Mouse (Mus musculus) urinary bladder, postnatal 14 days (tissue): ENCODE measurements at regions not wholly inside any gene's neighbourhood (a gene's known extent, or its start where the extent isn't known, plus 50 kb on each side); places are given as distances from the start of the nearest gene placed in this dataset.
"Not testable (repeated sequence)": the region's sequence is repeated elsewhere in the genome, so short reads cannot be mapped to it uniquely, and the experiment has no call there.

Experiments used
- DNase-seq: peaks from one replicate; pipeline ENCODE4 v3.0.0; 2021; ENCODE audit warnings: low spot score

- no peak for DNase-seq
Measured at GRCm38 (mm10) chr10:68956539-68956938, 194.7 kb upstream of the Rhobtb1 start.

DNA sequence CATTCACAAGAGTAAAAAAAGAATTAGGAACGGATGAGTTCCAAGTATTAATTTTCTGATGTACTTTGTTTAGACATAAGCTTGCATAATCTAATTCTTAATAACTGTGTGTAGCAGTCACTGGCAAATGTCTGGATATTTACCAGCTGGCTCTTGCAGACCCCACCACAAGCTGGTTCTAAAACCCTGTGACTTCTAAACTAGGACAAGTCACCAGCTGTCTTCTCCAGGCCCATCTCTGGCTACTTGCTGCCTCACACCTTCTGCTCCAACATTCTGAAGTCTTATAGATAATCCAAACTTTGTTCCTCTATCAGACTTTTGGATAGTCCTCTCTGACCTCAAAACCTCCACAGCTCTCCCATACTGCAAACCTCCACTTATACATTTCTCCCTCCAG lies 189.9 kb upstream of the Rhobtb1 start:
- DNase-seq: no peak

DNA sequence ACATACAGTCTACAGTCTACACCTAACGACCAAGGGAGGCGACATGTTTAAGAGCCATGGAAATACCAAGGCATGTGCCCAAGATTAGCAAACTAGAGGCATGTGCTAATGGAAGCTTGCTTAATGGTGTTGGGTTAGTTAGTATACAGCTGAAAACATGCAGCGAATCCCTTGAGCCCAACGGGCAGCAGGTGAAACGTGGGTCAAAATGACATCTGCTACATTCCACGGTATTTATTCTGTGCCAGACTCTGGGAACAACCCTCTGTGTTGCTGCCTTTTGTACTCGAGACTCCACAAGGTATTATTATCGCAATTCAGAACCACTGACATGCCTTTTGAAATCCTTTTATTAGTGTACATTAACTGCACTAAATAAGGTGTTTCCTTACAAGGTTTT lies 188.1 kb upstream of the Rhobtb1 start:
- DNase-seq: no peak

GRCm38 (mm10) chr10:68965271-68965670 lies 186.0 kb upstream of the Rhobtb1 start:
- DNase-seq: no peak

DNA sequence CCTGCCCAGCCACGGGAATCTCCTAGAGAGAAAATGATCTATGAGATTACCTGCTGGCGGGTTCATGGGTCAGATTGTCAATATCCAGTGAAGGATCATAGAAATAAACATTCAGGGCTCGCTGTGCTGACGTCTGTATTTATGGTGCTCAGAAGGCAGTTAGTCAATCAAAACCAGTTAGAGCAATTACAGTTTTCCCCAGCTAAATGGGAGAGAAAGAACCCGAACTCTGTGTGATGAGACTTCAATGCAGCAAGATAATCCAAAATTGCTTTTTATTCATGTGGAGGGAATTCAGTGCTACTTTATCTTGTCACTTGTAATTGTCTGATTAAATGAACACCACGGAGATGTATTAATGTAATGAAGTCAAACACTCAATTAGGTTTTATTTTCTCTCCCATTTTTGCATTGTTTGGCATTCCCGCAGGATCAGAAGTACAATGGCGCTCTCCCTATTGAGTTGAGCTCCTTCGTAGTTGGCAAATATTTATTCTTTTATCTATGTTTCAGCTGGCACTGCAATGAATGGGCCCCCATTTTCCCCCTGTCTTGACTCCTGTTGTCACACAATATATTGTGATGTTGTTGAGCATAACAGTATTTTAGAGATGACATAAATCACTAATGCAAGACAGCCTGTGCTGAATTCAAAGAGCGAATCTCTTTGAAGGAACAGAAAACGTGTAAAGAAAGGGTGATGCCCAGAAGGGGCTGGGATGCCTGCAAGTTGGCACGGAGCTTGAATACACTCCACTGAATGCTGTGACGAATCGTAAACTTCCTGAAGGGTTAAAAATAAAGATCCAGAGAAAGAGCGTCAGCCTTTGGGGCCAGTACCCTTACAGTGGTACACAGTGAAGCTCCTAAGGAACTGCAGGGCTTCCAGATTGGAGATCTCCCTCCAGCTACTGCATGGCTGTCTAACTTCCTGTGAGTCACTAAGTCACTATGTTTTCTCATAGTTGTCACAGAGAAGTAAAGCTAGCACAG lies 183.0 kb upstream of the Rhobtb1 start:
- DNase-seq: no peak

DNA sequence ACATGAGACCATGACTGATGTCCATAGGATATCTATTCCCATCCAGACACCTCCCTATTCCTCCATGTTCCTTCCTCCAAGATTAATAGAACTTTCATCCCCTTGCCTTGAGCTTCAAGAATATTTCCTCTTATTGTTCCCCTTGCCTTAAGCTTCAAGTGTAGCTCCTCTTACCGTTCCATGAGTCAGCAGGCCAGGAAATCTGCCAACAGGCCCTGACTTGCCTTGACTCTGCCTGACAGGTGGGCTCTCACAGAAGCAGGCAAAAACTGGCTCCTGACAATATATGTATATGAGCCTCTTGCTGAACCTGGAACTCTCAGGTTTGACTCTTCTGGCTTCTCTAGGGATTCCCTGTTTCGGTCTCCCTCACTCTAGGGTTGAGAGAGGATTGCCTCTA lies 180.7 kb upstream of the Rhobtb1 start:
- DNase-seq: peak; percentile 59

DNA sequence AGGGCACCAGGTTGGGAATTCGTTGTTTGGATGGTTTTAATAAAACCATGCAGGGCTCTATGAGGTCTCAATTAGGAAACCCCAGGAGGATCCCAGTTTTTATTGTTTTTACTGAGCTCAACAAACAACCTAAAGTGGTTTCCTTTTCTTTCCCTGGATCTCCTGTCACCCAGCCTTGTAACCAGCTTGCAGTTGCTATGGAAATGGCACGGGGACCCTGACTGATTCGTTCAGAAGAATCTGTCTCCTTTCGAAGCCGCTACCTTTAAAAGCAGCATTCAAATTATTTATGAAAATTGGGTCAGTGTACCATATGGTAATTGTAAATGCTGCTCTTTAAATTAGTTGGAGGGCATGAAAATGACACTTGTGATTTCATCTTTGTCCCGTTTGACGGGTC lies 176.5 kb upstream of the Rhobtb1 start:
- no peak for DNase-seq

DNA sequence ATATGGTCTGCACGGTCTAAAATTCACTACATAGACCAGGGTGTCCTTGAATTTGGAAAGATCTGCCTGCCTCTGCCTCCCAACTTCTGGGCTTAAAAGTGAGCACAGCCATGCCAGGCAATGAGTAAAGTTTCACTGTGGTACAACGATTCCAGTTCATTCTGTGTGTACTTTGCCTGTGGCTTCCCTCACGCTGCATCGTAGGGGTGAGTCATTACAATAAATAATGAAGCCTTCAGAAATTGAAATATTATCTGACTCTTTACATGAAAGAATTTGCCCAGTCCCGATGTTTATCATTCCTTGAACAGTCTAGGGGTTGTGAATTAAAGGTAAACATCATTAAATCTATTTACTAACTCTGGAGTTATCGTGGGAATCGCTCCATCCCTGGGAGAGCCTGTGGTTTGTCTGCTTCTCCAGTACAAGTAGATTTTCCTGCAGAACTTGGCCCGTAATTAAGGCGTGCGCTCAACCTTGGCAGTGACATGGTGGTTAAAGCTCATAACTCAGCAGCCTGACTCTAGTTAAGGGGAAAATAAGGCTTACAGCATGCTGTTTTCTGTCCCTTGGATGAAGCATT lies 174.7 kb upstream of the Rhobtb1 start:
- peak; percentile 72 for DNase-seq

- no peak for DNase-seq
Measured at GRCm38 (mm10) chr10:68978115-68978514, 173.1 kb upstream of the Rhobtb1 start.

- no peak for DNase-seq
Measured at GRCm38 (mm10) chr10:68979949-68980348, 171.3 kb upstream of the Rhobtb1 start.

GRCm38 (mm10) chr10:68982288-68982687 lies 168.9 kb upstream of the Rhobtb1 start:
- DNase-seq: no peak

DNA sequence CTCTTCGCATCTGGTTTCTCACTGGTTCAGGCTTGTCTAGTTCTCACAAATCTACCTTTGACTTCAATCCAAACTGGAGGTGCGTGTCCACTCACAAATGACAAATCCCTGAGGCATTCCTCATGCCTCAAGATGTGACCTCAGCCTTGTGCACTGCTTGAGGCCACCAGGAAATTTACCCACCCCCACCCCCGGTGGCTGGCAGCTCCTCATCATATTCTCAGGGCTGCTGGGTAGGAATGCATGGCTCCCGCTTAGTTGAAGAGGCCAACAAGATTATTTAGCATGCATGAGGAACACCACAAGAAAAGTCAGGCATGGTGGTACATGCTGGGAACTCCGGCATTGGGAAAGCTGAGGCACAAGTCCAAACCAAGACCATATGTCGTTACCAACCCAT lies 160.7 kb upstream of the Rhobtb1 start:
- DNase-seq: peak; percentile 20

DNA sequence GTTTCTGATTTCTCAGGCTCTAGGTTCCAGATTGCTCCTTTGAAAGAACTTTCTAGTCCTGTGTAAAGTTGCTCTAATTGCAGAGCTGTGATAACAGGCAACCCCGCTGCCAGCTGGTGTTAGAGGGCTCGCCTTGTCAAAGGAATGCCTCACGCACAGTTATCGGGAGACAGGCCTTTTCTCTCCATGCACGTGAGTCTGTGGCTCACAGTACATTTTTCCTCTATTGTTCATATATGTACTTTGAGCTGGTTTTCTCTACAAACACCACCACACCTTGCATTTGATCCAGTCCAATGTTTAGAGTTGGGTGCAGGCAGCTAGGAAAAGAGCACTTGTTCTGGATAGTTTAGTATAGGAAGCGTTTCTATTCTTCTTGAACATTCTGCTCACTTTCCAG lies 151.6 kb upstream of the Rhobtb1 start:
- DNase-seq: no peak

DNA sequence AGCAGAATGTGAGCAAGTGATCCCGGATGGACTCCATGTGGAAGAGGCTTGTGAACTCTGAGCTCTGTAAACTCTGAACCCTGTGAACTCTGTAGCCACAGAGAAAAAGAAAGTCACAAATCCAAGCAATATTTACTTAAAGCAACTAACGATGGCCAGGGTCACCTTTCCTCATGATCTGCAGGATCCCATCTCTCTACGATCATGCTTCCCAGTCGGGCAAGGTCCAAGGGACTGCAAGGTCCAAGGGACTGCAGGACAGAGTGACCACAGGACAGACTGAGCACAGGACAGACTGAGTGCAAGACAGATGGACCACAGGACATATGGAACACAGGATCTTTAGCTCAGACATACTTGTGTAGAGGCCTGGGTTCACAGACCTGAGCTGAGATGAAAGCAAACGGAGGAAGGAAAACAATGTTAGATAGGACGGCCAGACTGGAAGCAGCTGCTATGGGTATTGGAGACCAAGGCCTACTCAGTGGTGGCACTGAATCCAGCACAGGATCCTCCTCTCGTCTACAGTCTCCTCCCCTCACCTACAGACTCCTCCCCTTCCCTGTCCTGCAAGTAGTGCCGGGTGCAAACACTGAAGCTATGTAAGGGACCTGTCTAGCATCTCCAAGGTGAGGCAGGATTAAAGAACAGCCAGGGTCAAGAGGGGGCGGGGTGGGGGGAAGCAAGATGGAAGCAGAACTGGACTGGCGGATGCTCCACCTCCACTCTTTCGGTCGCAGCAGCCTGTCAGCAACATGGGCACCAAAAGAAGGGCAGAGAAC lies 149.4 kb upstream of the Rhobtb1 start:
- DNase-seq: no peak

GRCm38 (mm10) chr10:69005199-69005872 lies 145.9 kb upstream of the Rhobtb1 start:
- DNase-seq: peak; percentile 89

DNA sequence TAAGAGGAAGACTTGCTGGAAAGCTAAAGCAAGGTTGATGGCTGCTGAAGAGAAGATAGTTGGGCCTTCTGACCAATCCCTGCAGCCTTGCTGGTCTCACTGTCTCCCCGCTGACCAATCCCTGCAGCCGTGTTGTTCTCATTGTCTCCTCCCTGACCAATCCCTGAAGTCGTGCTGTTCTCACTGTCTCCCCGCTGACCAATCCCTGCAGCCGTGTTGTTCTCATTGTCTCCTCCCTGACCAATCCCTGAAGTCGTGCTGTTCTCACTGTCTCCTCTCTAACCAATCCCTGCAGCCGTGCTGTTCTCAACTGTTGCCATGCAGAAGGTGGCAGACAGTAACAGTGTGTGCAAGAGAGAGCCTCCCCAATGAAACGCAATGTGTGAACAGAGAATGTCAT lies 142.6 kb upstream of the Rhobtb1 start:
- DNase-seq: not testable (repeated sequence)

- DNase-seq: no peak
Measured at GRCm38 (mm10) chr10:69020811-69021743, 130.2 kb upstream of the Rhobtb1 start.

- no peak for DNase-seq
Measured at GRCm38 (mm10) chr10:69033410-69033809, 117.8 kb upstream of the Rhobtb1 start.

- no peak for DNase-seq
Measured at GRCm38 (mm10) chr10:69034390-69035120, 116.7 kb upstream of the Rhobtb1 start.

DNA sequence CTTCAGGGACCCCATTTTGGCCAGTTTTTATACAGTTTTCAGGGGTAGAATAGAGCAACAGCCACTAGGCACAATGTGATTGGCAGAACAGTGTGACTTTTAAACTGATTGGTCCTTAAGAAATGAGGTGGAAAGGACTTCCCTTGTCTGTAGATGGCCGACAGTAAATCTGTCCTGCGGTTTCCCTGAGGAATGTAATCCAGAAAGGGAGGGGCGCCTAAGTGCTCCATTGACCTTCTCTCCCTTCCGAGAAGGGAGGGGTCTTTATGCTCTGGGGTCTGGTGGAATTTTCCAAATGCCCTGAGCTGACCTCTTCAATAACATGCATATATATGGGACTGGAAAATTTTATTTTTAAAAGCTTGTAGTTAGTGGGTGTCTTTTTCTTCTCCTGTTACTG lies 115.7 kb upstream of the Rhobtb1 start:
- DNase-seq: not testable (repeated sequence)
